Mouse (Mus musculus): ENCODE measurements at regions not wholly inside any gene's neighbourhood (a gene's known extent, or its start where the extent isn't known, plus 50 kb on each side); places are given as distances from the start of the nearest gene placed in this dataset.
A peak's percentile ranks its signal among the peaks of the same experiment; 100 is the strongest.

DNA sequence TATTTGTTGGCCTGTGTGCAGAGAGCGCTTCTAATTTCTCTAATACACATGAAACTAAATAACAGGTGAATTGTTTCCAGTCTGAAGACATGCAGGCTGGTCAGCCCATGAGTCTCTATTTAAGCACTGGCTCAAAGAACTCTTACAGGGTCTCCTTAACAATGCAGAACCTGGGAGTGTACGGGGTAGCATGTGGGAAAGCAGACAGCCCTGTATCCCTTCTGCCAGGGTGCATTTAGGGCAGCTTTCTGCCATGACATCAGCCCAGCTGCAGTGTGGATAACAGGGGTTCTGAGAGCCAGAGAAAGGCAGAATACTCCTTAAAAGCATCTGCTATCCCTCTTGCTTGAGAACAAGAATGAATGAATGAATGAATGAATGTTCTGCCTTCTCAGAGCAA is 164.7 kb downstream of the Grb14 start:
- DNase-seq (ENCODE audit: low read depth, low spot score) = no peak

DNA sequence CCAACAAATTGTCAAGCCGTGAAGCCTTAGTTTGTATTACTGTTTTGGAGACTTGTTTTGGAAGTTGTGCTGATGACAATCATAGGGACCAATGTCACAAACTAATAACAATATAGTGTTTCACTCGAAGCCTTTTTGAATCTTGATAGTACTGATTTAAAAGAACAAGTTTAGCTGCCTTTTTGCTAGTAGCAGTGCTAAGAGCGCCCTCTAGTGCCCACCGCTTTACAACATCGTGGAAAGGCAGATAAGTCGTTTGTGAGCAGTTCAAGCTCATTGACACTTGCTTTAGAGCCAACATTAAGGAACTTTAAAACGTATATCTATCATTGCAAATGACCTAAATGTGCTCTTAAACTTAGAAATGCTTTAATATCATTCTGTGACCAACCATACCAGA is 170.9 kb downstream of the Grb14 start:
- DNase-seq (ENCODE audit: low read depth, low spot score) = peak; percentile 76

DNA sequence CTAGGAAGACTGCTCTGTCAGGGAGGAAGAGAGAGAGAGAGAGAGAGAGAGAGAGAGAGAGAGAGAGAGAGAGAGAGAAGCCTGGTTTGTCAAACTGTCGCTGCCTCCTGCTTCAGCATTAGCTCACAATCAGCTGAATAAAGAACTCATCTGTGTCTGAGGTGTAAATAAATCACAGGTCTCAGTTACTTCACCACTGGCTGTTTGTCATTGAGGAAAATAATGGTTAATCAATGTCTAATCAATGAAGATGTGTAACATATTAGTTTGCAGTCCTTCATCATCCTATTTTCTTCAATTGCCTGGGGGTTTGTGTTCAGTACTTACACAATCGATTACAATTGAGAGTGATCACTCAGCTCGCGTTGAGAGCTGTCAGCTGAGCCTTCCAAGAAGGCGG is 171.9 kb downstream of the Grb14 start:
- no peak for DNase-seq (ENCODE audit: low read depth, low spot score)

DNA sequence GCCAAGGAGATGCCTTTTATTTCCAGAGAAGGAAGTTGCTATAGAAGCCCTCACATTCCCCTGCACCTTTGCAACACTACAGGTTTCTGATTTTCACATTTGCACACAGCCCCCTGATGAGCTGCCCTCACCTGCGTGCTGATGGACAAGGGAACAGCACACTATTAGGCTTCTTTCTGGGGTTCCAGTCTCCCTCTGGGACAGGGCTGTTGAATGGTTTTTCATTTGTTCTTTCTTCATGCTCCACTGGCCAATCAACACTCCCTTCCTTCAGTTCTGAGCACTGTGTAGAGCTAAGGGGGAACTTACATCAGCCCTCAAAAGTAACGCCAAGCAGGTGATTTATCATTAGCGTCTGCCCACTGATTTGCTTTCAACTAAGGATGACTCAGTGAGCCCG is 173.7 kb downstream of the Grb14 start:
- DNase-seq (ENCODE audit: low read depth, low spot score) = no peak

DNA sequence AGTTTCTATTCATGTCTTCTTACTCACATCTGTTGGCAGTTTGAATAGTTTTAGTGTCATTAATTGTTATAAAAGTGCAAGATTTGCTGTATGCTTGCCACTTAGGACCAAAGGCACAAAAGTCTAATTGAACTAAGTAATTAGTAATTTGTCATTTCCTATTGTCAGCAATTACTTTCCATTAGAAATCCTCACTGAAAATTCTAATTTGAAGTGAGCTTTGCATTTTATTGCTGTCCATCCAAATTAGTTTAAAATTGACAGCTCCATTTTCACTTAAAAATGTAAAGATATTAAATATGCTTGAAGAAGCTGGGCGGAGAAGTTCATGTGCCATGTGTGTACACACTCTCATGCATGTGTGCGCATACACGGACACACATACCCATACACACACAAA is 174.1 kb downstream of the Grb14 start:
- DNase-seq (ENCODE audit: low read depth, low spot score) = no peak

DNA sequence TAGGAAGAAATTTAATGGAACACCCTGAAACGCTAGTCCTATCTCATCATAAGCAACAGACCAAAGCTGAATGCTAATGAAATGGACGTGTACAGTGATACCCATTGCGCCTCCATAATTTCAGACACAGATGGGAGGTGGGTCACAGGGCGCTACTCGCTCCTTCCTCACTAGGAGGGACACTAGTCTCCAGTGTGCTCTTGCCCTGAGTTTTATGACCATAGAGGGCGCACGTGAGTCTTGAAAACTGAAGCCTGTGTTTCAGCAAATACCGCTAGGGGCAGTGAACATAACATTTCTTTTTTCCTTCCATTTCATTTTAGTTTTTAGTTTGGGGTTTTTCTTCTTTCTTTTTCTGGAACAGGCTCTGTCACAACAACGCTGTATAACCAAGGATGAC is 200.3 kb downstream of the Grb14 start:
- DNase-seq (ENCODE audit: low read depth, low spot score) = no peak

DNA sequence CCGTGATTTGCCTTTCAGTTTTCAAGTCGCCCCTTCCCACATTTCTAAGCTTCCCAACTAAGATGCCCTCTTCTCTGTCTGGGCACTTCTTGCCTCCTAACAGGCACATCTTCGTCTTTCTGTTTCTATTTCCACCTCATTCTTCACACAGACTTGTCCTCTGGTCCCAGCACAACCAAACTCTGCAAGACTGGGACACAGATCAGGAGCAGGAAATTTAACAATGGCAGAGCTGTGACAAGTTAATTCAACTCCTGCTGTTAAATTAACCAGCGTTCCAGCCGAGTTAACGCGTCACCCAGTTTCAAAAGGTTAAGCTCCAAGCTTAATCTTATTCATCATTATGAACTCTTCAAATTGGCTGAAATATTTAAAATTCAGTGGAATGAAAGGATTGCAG is 200.9 kb downstream of the Grb14 start:
- DNase-seq (ENCODE audit: low read depth, low spot score) = no peak

DNA sequence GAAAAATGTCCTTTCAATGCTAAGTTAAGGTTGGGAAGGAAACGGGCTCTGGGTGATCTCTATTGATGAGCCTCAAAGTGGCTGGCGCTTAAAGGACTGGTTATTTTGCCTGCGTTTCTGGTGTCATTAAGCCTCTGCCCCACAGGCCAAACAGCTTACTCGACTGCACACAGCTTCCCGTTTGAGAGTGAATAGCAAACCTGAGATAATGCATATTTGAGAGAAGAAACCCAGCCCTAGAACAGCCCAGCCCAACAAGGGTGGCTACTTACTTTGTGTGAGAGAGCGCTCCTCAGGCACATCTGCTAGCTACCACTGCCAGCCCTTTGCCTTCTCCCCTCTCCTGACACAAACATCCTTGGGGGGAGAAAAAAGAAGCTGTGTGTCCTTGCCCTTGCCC is 201.7 kb downstream of the Grb14 start:
- no peak for DNase-seq (ENCODE audit: low read depth, low spot score)

DNA sequence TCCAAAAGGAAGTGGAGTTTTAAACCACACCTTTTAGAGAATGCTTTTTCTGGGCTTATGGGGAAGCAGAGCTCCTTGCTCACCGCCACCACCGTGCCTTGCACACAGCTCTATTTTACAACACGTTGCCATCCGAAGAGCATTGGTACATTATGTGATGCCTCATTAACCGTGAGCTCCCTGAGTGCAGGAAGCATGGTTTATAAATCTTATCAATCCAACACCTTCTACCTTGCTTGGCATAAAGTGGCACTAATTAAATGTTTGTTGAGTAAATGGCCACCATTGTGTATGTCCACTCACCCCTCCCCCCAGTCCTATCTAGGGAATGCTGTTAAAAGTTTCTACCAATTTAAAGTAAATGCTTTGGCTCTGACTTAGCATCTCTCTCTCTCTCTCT is 206.6 kb downstream of the Grb14 start:
- DNase-seq (ENCODE audit: low read depth, low spot score) = no peak

All from telencephalon, adult 2 months (tissue).